Mouse (Mus musculus): ENCODE measurements around the gene Eda2r.

DNA sequence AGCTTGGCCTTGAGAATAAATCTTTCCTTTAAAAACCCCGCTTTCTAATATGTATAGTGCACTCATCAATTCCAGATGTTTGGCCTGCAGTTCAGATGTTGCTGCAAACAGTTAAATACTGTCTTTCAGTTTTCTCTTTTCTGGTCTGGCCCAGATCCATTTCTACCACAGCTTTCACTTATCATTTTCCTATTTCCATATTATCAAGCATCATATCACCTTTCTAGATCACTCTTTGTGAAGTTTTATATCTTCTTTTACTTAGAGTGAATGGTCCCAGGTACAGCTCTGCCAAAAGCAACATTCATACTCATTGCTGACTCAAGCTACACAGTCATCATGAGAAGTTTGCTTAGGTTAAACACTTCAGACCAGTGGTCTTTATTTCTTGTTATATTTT, 7.8 kb downstream of the Eda2r start:
- TF ChIP-seq CTCF (IDR thresholded peaks at IDR 0.05; ENCODE audit: extremely low read depth, insufficient read length, insufficient replicate concordance, low read depth, low read length) (no peak), POLR2A (IDR thresholded peaks at IDR 0.05; ENCODE audit: low read depth, low read length) (no peak)
